Mouse (Mus musculus) liver, embryonic 14.5 days (tissue): Measurements from ENCODE around the gene Rbm15. TPM values are rescaled to one million over a fixed set of nuclear protein-coding genes. Genes with fewer than 3 reads are reported as not detected.
A peak's percentile ranks its signal among the peaks of the same experiment; 100 is the strongest.

Source experiments
- ATAC-seq: fragments of 200-750 bp; cut with Nextera tagmentation; 2 replicates; pipeline ENCODE4 v1.8.0; 2017; ENCODE audit warnings: moderate number of reproducible peaks, mild to moderate bottlenecking, moderate library complexity; ENCODE audit not compliant: insufficient read depth
- DNase-seq, 3 experiments: peaks; one replicate each; pipeline ENCODE4 v3.0.0-alpha.2; 2012 to 2013; ENCODE audit warnings: low read depth in 3 of 3, low spot score in 3 of 3
- H3K27ac ChIP-seq: fragments of 300-500 bp; sonication (generic); 2 replicates; pipeline ENCODE4 v1.5.1; 2014; ENCODE audit warnings: moderate library complexity, mild to moderate bottlenecking, control low read depth, inconsistent platforms
- H3K27me3 ChIP-seq: fragments of 300-500 bp; sonication (generic); 2 replicates; pipeline ENCODE4 v1.6.1; 2014; ENCODE audit warnings: mild to moderate bottlenecking, low read length, moderate library complexity; ENCODE audit not compliant: control insufficient read depth, insufficient read depth
- H3K36me3 ChIP-seq: fragments of 300-500 bp; sonication (generic); replicated peaks from 2 replicates; pipeline ENCODE4 v1.6.1; 2014; ENCODE audit warnings: low read depth; ENCODE audit not compliant: control insufficient read depth, insufficient read depth
- H3K4me1 ChIP-seq, 2 experiments: fragments of 200-500 bp in 1 of 2; fragments of 300-500 bp in 1 of 2; sonication (generic) in 1 of 2; replicated peaks; 2 replicates each; pipeline ENCODE4 v1.6.1; 2012 to 2014; ENCODE audit warnings: antibody characterized with exemption in 1 of 2, inconsistent platforms in 1 of 2, low read length in 1 of 2; ENCODE audit not compliant: control insufficient read depth in 2 of 2, insufficient read depth in 2 of 2
- H3K4me2 ChIP-seq: fragments of 300-500 bp; sonication (generic); 2 replicates; pipeline ENCODE4 v1.6.1; 2014; ENCODE audit warnings: low read depth, mild to moderate bottlenecking, control low read depth, moderate library complexity
- H3K4me3 ChIP-seq, 2 experiments: fragments of 200-500 bp in 1 of 2; fragments of 300-500 bp in 1 of 2; sonication (generic) in 1 of 2; 2 replicates each; pipeline ENCODE4 v1.5.1; 2012 to 2014; ENCODE audit warnings: low read depth in 2 of 2, low read length in 2 of 2, mild to moderate bottlenecking in 2 of 2, control low read depth in 1 of 2, inconsistent platforms in 1 of 2, moderate library complexity in 1 of 2; ENCODE audit not compliant: insufficient read depth in 1 of 2
- H3K9ac ChIP-seq: fragments of 300-500 bp; sonication (generic); replicated peaks from 2 replicates; pipeline ENCODE4 v1.6.1; 2014; ENCODE audit warnings: mild to moderate bottlenecking, control low read depth, moderate library complexity
- H3K9me3 ChIP-seq: fragments of 300-500 bp; sonication (generic); 2 replicates; pipeline ENCODE4 v1.6.1; 2016; ENCODE audit warnings: low read length, mixed read lengths; ENCODE audit not compliant: control insufficient read depth
- CTCF ChIP-seq: IDR thresholded peaks from 2 replicates; pipeline ENCODE4 v1.5.1; 2016; ENCODE audit warnings: antibody characterized with exemption, low read depth, control low read depth
- EP300 ChIP-seq: IDR thresholded peaks from 2 replicates; pipeline ENCODE4 v1.6.1; 2016; ENCODE audit warnings: antibody characterized with exemption, low read depth
- WGBS: fragments of 180-500 bp; shearing (Covaris S2); extraction: QIAGEN DNeasy Blood & Tissue Kit; methylation state at CpG from one replicate; pipeline ENCODE4 v1.1.7; 2014; ENCODE audit not compliant: insufficient replicate concordance; 5-methylcytosine and 5-hydroxymethylcytosine counted together
- polyA plus RNA-seq, 2 experiments: library from polyadenylated mRNA; depleted of rRNA in 1 of 2; stranded (reverse) in 1 of 2; unstranded in 1 of 2; fragments of >200 nt; fragmentation: Nextera tagmentation in 1 of 2; extraction: Ambion mirVana in 1 of 2; gene quantifications; 2 replicates each; pipeline versions ENCODE4 v1.2.1 to v1.2.3; 2012 to 2014

Rbm15 gene
- polyA plus RNA-seq (2012; rRNA removed) (3.4 and 4.8 TPM in 2 replicates), polyA plus RNA-seq (2014; fragmentation: Nextera tagmentation; extraction: Ambion mirVana) (8.7 and 9.0 TPM in 2 replicates)

GRCm38 (mm10) chr3:107333381-107334201 lies at the start of gene Rbm15:
Rbm15 (minus strand) TSS chr3:107333673.
- Histone ChIP-seq H3K4me3 (peak within 1 kb of the TSS; percentile 93 to 97), H3K36me3 (peaks cover 24% of the 10 kb centered on the region), H3K9ac (peak within 1 kb of the TSS; percentile 93), H3K27ac (peak within 1 kb of the TSS; percentile 94), H3K9me3 (no peaks in the 10 kb centered on the region), H3K4me1 (peaks cover 18 to 19% of the 10 kb centered on the region in 2 experiments), H3K4me2 (peak within 1 kb of the TSS; percentile 85), H3K27me3 (no peaks in the 10 kb centered on the region)
- ATAC-seq (peak; percentile 87), DNase-seq (peak; percentile 99)
- TF ChIP-seq EP300 = peak; percentile 69
- 0 out of 2 replicates have a peak, but pooled peaks have one; percentile 32 for TF ChIP-seq CTCF
- WGBS = under 1% methylated on average over 62 of the region's 62 CpGs

GRCm38 (mm10) chr3:107379422-107379821 lies 45.9 kb upstream of the Rbm15 start:
- H3K27ac ChIP-seq = no peak overlapping the region

GRCm38 (mm10) chr3:107378626-107379025 lies 45.2 kb upstream of the Rbm15 start:
- ATAC-seq = no peak
- whole genome bisulfite sequencing = 60% methylated on average over 5 of the region's 5 CpGs
- H3K27ac ChIP-seq = no peak overlapping the region
- TF ChIP-seq EP300 = no peak
- TF ChIP-seq CTCF = no peak
- no peak for DNase-seq
- no peak overlapping the region for H3K4me2 ChIP-seq
- no peak overlapping the region for H3K9ac ChIP-seq
- H3K4me1 ChIP-seq = no peaks in the 10 kb centered on the region
- H3K4me3 ChIP-seq = no peak overlapping the region
- no peaks in the 10 kb centered on the region for H3K36me3 ChIP-seq
- H3K9me3 ChIP-seq = no peaks in the 10 kb centered on the region
- H3K27me3 ChIP-seq = no peaks in the 10 kb centered on the region

More at GRCm38 (mm10) chr3:107379422-107379821, 45.9 kb upstream of the Rbm15 start:
- Histone ChIP-seq H3K27me3 (no peaks in the 10 kb centered on the region), H3K36me3 (no peaks in the 10 kb centered on the region), H3K9ac (no peak overlapping the region), H3K4me3 (no peak overlapping the region), H3K4me1 (no peaks in the 10 kb centered on the region), H3K4me2 (no peak overlapping the region), H3K9me3 (no peaks in the 10 kb centered on the region)
- WGBS = 1% methylated on average over 4 of the region's 4 CpGs
- peak; percentile 15 to 26 (median 19) for DNase-seq
- ATAC-seq = no peak
- TF ChIP-seq EP300 (no peak), CTCF (peak; percentile 87)

- TF ChIP-seq EP300 = no peak
- TF ChIP-seq CTCF = no peak
- Histone ChIP-seq H3K9me3 (no peaks in the 10 kb centered on the region), H3K27ac (no peak overlapping the region), H3K4me3 (no peak overlapping the region), H3K9ac (no peak overlapping the region), H3K27me3 (no peaks in the 10 kb centered on the region), H3K4me1 (no peaks in the 10 kb centered on the region), H3K4me2 (no peak overlapping the region), H3K36me3 (no peaks in the 10 kb centered on the region)
- DNase-seq (no peak), ATAC-seq (no peak)
- WGBS = 16% methylated on average over 6 of the region's 6 CpGs
Measured at GRCm38 (mm10) chr3:107374948-107375664, 41.6 kb upstream of the Rbm15 start.

- no peaks in the 10 kb centered on the region for H3K27me3 ChIP-seq
- 53% methylated on average over 6 of the region's 6 CpGs for WGBS
- DNase-seq = no peak
- H3K27ac ChIP-seq = no peak overlapping the region
- H3K4me1 ChIP-seq = no peaks in the 10 kb centered on the region
- no peaks in the 10 kb centered on the region for H3K9me3 ChIP-seq
- H3K4me3 ChIP-seq = no peak overlapping the region
- no peak for ATAC-seq
- H3K9ac ChIP-seq = no peak overlapping the region
- no peak overlapping the region for H3K4me2 ChIP-seq
- no peaks in the 10 kb centered on the region for H3K36me3 ChIP-seq
- TF ChIP-seq EP300 (no peak), CTCF (no peak)
Measured at GRCm38 (mm10) chr3:107369156-107369555, 35.7 kb upstream of the Rbm15 start.
